Mouse (Mus musculus) natural killer cell, adult 2 months (primary cell): ENCODE data around the gene Riox2.

Experiments used
- DNase-seq, 2 experiments: peaks; one replicate each; pipeline ENCODE4 v3.0.0; 2022; ENCODE audit warnings: low spot score in 2 of 2

Riox2 gene

GRCm38 (mm10) chr16:59517447-59518219, 46.1 kb downstream of the Riox2 start:
- peak; percentile 48 to 53 for DNase-seq

- no peak for DNase-seq
These were observed 50.3 kb downstream of the Riox2 start for GRCm38 (mm10) chr16:59521752-59522423.

GRCm38 (mm10) chr16:59526939-59527338, 55.4 kb downstream of the Riox2 start:
- no peak for DNase-seq

- DNase-seq, result no peak
These were observed 58.0 kb downstream of the Riox2 start for GRCm38 (mm10) chr16:59529570-59529969.

GRCm38 (mm10) chr16:59531243-59531642, 59.7 kb downstream of the Riox2 start:
- DNase-seq, result no peak

- DNase-seq, result no peak
These were observed 61.0 kb downstream of the Riox2 start for GRCm38 (mm10) chr16:59532561-59532960.

- no peak for DNase-seq
These were observed 62.8 kb downstream of the Riox2 start for GRCm38 (mm10) chr16:59534349-59534748.

- DNase-seq, result no peak
These were observed 64.1 kb downstream of the Riox2 start for GRCm38 (mm10) chr16:59535673-59536072.

GRCm38 (mm10) chr16:59540944-59541343, 69.4 kb downstream of the Riox2 start:
- DNase-seq, result no peak

GRCm38 (mm10) chr16:59541382-59541781, 69.8 kb downstream of the Riox2 start:
- DNase-seq, result no peak
